Mouse (Mus musculus): ENCODE data around the gene Scnm1. TPM values are rescaled to one million over a fixed set of nuclear protein-coding genes. Genes with fewer than 3 reads are reported as not detected.
A peak's percentile ranks its signal among the peaks of the same experiment; 100 is the strongest.
"Not testable (repeated sequence)": the region's sequence is repeated elsewhere in the genome, so short reads cannot be mapped to it uniquely, and the experiment has no call there.

The Scnm1 gene
- total RNA-seq, 2 experiments from 2014 or later = 46.1 to 46.4 TPM

GRCm38 (mm10) chr3:95159511-95159986 lies 25.7 kb upstream of the Scnm1 start:
- intact Hi-C loops (cut with DNase I) = no loop called here
- no peak for DNase-seq (ENCODE audit: low spot score in 2 of 2)

DNA sequence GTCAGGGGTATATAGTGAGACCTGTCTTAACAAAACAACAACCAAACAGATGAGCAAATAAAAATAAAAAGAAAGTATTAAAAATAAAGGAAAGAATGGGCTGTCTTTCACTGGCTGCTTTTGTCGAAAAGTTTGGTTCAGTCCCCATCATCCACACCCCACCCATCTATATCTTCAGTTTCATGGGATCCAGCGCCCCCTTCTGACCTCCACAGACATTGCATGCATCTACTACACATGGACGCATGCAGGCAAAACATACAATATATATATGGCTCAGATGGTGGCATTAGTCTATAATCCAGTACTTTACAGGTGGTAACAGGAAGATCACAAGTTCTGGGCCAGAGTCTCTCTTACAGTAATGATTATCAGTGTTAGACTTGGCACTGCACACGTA lies 20.1 kb upstream of the Scnm1 start:
- DNase-seq (ENCODE audit: low spot score in 2 of 2) = no peak
- intact Hi-C loops (cut with DNase I) = no loop called here

GRCm38 (mm10) chr3:95147924-95148323 lies 14.1 kb upstream of the Scnm1 start:
- intact Hi-C loops (cut with DNase I) = no loop called here
- DNase-seq (ENCODE audit: low spot score in 2 of 2) = no peak

DNA sequence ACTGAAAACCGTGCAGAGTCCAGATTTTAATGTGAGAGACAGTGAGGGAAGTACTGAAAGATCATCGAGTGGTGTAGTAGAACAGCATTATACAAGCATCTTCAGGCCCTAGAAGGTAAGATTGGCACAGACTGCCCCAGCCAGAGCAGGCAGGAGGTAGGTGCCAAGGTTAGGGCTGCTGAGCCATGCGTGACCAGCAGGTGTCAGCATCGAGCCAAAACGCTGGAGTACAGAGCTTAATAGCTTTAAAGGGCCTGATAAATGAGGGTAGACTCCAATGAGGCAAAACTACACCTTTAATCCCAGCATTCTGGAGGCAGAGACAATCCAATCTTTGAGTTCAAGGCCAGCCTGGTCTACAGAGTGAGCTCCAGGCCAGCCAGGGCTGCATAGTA lies 8.8 kb upstream of the Scnm1 start:
- intact Hi-C loops (cut with DNase I) = loop anchor here (2.0 to 5.0 kb wide), 2 partner anchors 74 to 120 kb away; partner anchors contain the start of gene Gabpb2
- DNase-seq (ENCODE audit: low spot score in 2 of 2) = peak; percentile 75 to 82

DNA sequence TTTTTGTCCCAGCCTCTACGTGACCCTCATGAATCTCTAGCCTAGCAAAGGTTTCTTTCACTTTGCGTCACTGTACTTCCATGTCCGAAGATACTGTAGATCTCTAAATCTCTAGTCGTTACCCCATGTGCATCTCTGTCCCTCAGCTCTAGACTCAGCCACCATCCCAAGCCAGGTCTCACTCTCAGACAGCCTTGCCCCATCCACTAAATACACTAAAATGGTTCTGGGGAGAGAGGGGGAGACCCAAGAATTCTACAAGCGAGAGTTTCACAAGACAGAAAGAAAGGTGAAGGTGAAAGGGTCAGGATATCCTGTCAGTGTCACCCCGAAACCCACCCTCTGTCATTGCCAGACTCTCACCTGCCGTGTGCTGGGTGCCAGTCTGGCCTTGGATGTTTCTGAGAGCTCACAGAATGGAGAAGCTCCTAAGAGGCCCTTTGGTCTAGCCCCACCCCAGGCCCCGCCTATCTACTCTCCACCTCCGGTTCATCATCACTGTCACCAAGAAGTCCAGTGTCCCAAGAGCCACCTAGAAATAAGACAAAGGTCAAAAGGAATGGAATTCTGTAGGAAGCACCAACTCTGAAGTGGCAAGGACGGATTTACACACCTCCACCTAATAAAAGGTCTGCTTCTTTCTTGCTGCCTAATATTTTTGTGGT lies 8.3 kb upstream of the Scnm1 start, which contains the start of gene Tnfaip8l2:
Tnfaip8l2 (minus strand) TSS at position 409 of the 665 bp plus-strand sequence.
- intact Hi-C loops (cut with DNase I) = loop anchor here (2.0 to 5.0 kb wide), 2 partner anchors 75 to 120 kb away; partner anchors contain the start of gene Gabpb2
- no peak for DNase-seq (ENCODE audit: low spot score in 2 of 2)

GRCm38 (mm10) chr3:95141474-95141873 lies 7.7 kb upstream of the Scnm1 start:
- intact Hi-C loops (cut with DNase I) = loop anchor here (5.0 kb wide), 1 partner anchor 121 kb away; no protein-coding TSS in a partner anchor
- no peak for DNase-seq (ENCODE audit: low spot score in 2 of 2)

DNA sequence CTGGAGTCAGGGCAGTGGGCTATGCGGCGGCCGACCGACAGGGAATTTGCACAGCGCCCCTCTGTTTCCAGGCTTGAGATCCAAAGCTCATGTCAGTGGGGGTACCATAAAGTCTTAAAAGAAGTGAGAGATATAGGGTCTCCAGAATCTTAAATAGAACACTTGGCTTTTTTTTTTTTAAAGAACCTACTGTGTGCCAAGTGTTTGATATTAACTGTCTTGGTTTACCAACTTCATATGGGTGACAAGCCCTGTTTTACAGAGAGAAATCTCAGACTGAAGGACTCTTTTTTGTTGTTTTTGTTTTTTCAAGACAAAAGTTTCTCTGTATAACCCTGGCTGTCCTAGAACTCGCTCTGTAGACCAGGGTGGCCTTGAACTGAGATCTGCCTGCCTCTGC lies 7.0 kb upstream of the Scnm1 start:
- intact Hi-C loops (cut with DNase I) = loop anchor here (5.0 kb wide), 1 partner anchor 122 kb away; no protein-coding TSS in a partner anchor

GRCm38 (mm10) chr3:95140289-95140595 lies 6.4 kb upstream of the Scnm1 start:
- intact Hi-C loops (cut with DNase I) = loop anchor here (5.0 kb wide), 1 partner anchor 122 kb away; no protein-coding TSS in a partner anchor
- no peak for DNase-seq (ENCODE audit: low spot score in 2 of 2)

More for the DNA sequence above, 7.0 kb upstream of the Scnm1 start:
- no peak for DNase-seq (ENCODE audit: low spot score in 2 of 2)

DNA sequence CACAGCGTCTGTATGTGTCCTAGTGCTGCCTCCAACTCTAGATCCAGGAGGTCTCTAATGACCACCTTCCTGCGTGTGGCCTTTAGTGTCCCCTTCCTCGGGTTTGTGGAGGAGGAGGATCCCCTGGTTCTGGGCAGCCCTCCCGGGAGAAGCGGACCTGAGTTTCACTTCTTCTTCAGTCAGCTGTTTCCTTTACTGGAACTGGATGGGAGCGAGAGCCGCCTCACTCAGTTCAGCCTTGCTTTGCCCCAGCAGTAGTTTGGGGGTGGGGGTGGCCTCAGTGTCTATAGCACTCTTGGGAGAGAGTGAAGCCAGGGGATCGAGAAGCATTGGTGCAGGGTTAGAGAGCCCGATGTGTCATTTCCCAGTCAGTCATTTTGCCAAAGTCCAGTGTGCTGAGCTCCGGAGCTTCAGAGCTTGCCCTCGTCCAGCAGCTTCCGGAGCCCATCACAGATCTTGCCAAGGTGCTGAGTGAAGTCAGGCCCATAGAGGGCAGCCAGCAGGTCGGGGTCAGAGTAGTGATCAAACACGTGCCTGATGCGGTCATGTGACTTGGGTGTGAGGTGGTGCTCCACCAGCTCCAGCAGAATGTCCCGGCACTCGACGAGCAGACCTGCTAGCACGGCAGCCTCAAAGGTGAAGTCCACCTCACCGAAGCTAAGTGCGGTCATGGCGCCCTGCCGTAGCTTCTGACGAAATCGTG lies 5.9 kb upstream of the Scnm1 start:
- no peak for DNase-seq (ENCODE audit: low spot score in 2 of 2)
- intact Hi-C loops (cut with DNase I) = loop anchor here (5.0 kb wide), 1 partner anchor 123 kb away; no protein-coding TSS in a partner anchor

DNA sequence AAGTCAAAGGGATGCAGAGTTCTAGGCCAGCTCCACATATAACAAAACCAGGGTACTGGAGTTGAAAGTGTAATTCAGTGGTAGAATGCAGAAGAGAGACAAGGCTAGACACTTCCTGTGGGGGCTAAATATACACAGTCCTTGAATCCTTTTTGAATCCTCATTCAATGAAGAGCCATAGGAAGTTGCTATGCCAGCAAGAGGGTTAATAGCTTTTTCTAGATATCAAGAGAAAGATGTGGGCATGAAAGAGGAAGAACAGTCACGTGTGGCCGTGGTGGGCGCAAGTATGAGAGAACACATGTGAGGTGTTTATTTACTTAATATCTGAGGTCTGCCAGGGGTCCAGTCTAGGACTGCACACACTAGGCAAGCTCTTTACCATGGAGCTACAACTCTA lies 2.5 kb upstream of the Scnm1 start:
- intact Hi-C loops (cut with DNase I) = no loop called here
- no peak for DNase-seq (ENCODE audit: low spot score in 2 of 2)

DNA sequence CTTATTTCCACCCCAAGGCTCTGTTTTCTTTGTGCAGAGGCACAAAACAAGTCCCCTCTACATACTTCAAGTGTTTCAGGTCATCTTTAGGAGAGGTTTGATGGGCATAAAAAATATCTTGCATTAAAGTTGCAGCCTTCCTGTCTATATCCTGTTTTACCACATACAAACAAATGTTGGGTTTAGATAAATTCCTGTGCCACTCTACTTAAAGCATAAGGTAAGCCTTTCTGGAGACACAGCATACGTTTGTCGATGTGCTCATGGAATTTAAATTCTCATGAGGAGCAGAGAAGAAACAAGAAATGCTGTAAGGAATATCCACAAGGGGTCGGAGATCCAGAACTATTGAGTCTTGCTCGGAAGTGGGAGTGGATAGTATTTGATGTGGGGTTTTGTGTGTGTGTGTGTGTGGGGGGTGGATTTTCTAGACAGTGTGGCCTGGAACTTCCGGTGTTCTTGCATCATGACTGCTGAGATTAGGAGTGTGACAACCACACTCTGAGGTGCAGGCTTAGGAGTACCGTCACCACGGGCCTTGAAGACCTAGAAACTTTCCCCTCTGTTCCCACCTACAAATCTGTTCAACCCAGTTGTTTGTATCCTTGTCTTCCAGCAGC lies 1.7 kb upstream of the Scnm1 start:
- intact Hi-C loops (cut with DNase I) = no loop called here
- DNase-seq (ENCODE audit: low spot score in 2 of 2) = no peak

DNA sequence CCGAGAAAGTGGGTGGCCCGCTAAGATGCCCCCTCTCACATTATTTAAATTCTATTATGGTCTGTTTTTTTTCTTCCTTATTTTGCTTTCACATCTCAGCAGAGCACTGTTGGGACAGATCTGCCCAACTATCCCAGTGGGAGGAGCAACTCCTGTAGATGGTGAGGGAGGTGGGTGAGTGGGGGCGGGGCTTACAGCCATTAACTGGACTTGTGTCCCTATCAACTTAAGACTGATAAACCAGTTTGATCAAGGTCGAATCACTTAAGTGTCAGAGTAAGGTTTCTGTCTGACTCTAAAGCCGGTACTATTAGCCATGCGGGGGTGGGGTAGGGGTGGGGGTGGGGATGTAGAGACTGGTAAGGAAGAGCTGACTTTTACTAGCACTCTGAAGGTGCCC lies 1.2 kb upstream of the Scnm1 start:
- no peak for DNase-seq (ENCODE audit: low spot score in 2 of 2)
- intact Hi-C loops (cut with DNase I) = no loop called here

DNA sequence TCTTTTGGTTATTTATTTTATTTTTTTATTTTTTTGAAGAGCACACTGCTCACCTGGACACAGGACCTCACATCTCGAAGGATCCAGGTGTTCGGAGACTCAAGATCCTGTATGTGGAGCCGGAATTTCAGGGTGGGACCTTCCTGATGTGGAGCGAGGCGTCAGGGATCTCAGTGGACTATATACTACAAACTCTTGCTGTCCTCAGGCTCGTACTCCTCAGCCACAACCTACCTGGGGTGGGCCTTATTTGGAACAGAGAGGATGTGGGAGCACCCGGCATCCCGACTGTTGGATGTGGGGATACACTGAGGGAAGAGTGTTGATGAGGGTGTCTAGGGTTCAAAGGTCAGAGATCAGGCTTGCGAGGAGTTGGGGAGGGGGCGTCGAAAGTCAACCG lies 322 bp upstream of the Scnm1 start:
- intact Hi-C loops (cut with DNase I); DNase-seq (ENCODE audit: low spot score in 2 of 2): not testable (repeated sequence)

GRCm38 (mm10) chr3:95133176-95133575 lies 635 bp downstream of the Scnm1 start:
- intact Hi-C loops (cut with DNase I) = no loop called here
- no peak for DNase-seq (ENCODE audit: low spot score in 2 of 2)

DNA sequence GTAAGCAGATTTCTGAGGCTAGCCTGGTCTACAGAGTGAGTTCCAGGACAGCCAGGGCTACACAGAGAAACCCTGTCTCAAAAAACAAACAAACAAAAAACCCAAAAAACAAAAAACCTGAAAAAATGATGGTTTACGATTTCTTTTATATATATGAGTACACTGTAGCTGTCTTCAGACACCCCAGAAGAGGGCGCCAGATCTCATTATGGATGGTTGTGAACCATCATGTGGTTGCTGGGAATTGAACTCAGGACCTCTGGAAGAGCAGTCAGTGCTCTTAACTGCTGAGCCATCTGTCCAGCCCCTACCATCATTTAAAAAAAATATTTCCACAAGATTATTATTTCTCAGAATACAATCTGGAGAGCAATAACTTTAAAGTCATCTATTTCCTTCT lies 1.4 kb downstream of the Scnm1 start:
- intact Hi-C loops (cut with DNase I); DNase-seq (ENCODE audit: low spot score in 2 of 2): not testable (repeated sequence)

DNA sequence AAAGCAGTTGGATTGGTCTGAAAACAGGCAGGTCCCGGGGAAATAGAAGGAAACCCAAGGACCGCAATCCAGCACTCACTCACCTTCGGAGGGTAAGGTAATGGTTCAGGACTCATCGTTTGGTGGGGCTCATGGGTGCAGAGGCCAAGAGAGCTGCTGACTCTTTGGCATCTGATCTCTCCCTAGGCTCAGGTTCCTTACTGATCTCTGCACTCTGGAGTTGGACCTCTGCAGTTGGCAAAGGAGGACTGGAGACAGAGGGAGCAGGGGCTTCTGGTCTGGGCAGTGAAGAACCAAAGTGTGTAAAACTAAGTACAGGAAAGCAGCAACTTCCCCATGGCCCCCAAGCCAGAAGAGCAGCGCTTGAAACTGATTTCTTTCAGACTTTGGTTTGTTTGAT lies 3.7 kb downstream of the Scnm1 start:
- intact Hi-C loops (cut with DNase I) = no loop called here
- no peak for DNase-seq (ENCODE audit: low spot score in 2 of 2)

DNA sequence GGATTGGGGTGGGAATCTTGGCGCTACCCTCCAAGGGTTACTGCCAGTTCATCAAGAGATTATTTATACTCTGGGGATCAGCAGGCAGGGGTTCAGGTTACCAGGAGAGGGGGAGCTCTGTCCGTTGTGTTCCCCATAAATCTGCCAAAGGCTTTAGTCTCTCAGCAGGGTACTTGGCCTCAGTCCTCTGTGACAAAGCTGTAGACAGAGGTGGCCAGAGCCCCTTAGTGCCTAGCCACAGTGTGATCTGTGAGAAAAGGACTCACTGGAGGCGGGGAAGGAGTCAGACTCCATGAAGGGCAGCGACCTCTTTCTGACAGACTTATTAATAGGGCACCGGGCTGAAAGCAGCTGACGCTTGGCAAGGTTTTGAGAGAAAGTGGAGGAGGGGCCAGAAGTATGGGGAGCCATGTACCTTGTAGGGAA lies 4.6 kb downstream of the Scnm1 start:
- intact Hi-C loops (cut with DNase I) = no loop called here
- no peak for DNase-seq (ENCODE audit: low spot score in 2 of 2)

- no peak for DNase-seq (ENCODE audit: low spot score in 2 of 2)
- intact Hi-C loops (cut with DNase I) = no loop called here
These were observed 8.8 kb downstream of the Scnm1 start for GRCm38 (mm10) chr3:95124972-95125371.

DNA sequence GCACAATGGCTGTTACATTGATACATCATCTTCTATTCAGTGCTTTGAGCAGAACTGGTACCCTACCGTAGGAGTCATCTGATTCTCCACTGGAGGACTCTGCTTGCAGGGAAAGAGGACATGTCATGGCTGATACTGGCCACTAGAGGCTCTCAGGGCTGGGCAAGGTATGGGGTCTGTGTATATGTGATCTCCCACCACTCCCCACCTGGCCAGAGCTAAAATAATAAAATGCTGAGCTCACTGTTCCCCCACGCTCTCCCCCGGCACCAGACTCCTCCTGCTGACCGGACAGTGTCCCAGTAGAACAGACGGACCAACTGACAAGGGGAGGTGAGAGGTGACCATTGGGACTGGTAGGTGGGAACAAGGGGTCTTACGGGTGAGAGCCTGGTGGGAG lies 9.6 kb downstream of the Scnm1 start, which contains the start of gene Tmod4:
Tmod4 (plus strand) TSS at position 231 of the 400 bp plus-strand sequence.
- intact Hi-C loops (cut with DNase I) = no loop called here
- DNase-seq (ENCODE audit: low spot score in 2 of 2) = no peak

DNA sequence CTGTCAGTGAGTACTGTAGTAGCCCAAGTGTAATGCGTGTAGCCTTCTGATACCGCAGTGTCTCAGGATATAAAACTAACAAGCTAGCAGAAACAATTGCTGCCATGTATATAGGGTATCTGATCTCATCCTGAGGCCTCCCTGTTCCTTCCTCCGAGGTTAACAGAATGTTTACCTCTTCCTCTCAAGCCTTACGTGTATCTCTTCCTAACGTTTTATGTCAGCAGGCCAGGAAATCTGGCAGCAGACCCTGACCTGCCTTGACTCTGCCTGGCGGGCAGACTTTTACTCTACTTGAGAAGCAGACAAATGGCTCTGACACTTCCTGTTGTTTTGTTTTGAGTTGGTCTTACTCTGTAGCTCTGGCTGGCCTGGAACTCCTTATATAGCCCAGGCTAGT lies 12.2 kb downstream of the Scnm1 start:
- DNase-seq (ENCODE audit: low spot score in 2 of 2) = no peak
- intact Hi-C loops (cut with DNase I) = no loop called here
